Mouse (Mus musculus) thymus, adult 2 months (tissue): Measurements from ENCODE around the gene Tgm3.

ENCODE experiments used
- CTCF ChIP-seq: fragments of 200-500 bp; IDR thresholded peaks from 2 replicates; pipeline ENCODE4 v1.5.1; 2012; ENCODE audit warnings: mild to moderate bottlenecking, control low read depth, low read length, moderate library complexity, borderline replicate concordance; ENCODE audit not compliant: control insufficient read depth, poor library complexity, insufficient read depth; ENCODE audit errors: extremely low read depth
- POLR2A ChIP-seq: fragments of 200-500 bp; IDR thresholded peaks from 2 replicates; pipeline ENCODE4 v1.6.1; 2012; ENCODE audit warnings: mild to moderate bottlenecking, low read length, control low read depth, moderate library complexity; ENCODE audit not compliant: control insufficient read depth, poor library complexity, insufficient read depth; ENCODE audit errors: extremely low read depth

- TF ChIP-seq POLR2A (no peak), CTCF (no peak)
Measured at GRCm38 (mm10) chr2:129987527-129988045, 24.6 kb upstream of the Tgm3 start.
